Mouse (Mus musculus) small intestine, adult 2 months (tissue): ENCODE results near the gene Tspyl2.

ENCODE experiments used
- CTCF ChIP-seq: fragments of 200-500 bp; IDR thresholded peaks from 2 replicates; pipeline ENCODE4 v1.5.1; 2012; ENCODE audit warnings: low read depth, mild to moderate bottlenecking, control low read depth, inconsistent platforms, low read length, moderate library complexity, mixed read lengths; ENCODE audit not compliant: insufficient replicate concordance, insufficient read length; ENCODE audit errors: extremely low read depth
- POLR2A ChIP-seq: fragments of 200-500 bp; IDR thresholded peaks from 2 replicates; pipeline ENCODE4 v1.6.1; 2012; ENCODE audit warnings: low read depth, mild to moderate bottlenecking, control low read depth, inconsistent platforms, low read length, moderate library complexity

- TF ChIP-seq POLR2A (no peak), CTCF (no peak)
Observed at GRCm38 (mm10) chrX:152346587-152346986, 4.4 kb upstream of the Tspyl2 start.
